Mouse (Mus musculus): ENCODE results near the gene Mgst3.

The Mgst3 gene

DNA sequence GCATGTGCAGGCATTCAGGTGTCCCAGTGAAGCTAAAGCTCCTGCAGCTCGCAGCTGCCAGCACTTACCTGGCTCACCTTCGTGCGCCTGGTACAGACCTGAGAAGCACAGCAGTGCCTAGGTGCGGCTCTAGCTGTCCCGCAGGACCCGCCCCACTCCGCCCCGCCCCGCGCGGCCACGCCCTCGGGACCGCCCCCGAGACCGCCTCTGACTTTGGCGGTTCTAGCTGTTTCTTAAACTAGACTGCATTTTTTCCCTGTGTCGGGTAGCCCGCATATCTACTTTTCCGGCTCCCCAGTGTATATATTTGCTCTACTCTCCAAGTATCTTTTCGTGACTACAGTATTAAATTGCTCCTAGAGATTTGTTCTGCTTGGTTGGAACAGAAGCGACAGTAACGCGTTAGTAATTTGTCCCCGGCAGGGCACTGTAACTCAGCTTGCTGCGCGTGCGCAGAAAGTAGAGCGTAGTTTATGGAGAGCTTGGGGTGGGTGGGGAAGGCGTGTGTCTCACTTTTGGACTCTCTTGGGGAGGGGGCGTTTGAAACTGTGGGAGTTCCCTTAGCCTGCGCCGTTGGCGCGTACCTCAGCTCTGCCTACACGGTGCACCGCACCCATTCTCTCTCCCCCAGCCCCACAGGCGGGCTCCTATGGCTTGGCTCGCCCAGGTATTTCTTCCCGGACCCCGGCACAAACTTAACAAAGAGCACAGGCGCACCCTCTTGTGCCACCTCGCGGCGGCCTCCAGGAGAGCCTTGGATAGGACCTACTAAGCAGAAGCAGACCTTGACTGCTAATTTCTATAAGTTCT, at the start of gene Mgst3:
Mgst3 (minus strand) TSS at position 159 of the 810 bp plus-strand sequence.
- peak; percentile 92 for DNase-seq (ENCODE audit: low spot score)

DNA sequence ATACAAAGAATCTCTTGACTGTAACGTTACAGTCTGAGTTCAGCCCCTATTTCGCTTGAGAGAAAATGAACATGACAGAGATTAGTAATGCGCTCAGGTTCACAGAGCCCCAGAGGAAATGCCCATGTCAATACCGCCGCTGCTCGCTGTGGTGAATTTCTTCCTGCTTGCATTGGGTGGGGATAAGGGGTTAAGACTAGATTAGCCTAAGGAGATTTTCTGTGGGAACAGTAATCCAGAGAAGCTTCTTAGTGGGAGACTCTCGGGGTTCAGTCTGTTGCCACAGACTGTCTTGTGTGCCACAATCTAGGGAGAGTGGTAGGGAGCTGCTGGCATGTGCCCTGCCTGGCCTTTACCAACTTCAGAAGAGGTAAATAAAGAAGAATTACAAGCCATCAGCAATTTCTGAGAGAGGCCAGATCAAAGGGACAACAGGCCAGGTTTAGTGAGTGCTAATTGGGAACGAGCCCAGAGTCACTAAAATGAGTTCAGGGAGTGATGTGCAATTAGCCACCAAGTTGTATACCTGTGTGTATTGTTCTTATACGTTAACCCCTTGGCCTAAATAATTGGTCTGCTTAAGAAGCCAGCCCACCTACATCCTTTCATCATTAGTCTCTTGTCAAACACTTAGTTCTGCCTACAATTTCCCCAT, 44.7 kb upstream of the Mgst3 start:
- no peak for DNase-seq (ENCODE audit: low spot score)

DNA sequence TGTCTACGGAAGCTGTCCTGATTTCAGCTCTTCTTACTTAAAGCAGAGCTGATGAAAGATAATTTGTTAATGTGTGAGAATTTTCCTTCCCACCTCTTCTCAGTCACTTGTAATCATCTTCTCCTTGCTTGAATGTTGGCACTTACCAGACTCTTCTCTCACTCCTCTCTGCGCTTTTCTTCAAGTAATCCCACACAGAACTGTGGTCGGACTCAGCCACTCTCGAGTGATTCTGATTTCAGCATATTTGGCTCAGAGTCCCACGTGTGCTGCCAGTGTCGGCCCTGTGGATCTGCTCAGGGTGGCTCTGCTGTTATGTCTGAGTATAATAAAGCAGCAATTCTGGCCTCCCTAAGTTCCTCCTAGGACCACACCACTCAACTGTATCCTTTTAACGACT, 43.5 kb upstream of the Mgst3 start:
- DNase-seq (ENCODE audit: low spot score), result no peak

- no peak for DNase-seq (ENCODE audit: low spot score)
Measured at GRCm38 (mm10) chr1:167436186-167436975, 42.7 kb upstream of the Mgst3 start.

DNA sequence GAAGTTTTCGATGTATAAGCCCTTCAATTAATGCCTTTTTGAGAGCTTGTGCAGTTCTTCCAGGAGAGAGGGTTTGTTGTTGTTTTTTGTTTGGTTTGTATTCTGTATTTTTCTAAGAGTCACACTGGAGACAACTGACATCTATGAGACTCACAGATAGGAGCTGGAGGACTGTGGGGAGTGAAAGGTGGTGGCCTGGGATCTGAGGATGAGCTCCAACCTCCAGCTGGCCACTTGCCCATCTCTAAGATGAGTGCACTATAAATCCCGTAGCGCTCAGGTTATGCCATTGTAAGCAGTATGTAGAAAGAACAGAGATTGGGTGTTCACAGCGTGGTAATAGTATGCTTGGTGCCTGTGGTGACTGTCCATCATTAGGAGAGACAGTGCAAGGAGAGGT, 41.3 kb upstream of the Mgst3 start:
- DNase-seq (ENCODE audit: low spot score), result no peak

GRCm38 (mm10) chr1:167430976-167431676, 37.5 kb upstream of the Mgst3 start:
- DNase-seq (ENCODE audit: low spot score), result no peak

GRCm38 (mm10) chr1:167426681-167427080, 33.0 kb upstream of the Mgst3 start:
- no peak for DNase-seq (ENCODE audit: low spot score)

DNA sequence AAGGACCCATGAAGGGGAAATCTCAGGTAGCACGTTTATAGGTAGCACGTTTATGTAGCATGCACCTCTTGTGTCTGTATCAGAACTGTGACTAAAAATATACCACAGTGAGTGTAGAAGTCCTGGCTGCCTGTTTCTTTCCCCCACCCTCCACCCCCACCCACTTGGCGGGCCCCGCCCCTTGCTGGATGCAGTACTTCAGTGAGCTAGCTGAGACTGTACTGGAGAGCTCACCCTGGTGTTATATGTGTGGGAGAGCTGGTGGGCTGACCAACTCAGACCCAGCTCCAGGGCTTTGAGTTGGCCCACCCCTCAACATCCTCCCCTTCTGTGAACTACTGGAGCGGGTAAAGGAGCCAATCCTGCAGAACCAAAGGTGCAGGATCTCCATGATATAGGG, 31.9 kb upstream of the Mgst3 start:
- no peak for DNase-seq (ENCODE audit: low spot score)

DNA sequence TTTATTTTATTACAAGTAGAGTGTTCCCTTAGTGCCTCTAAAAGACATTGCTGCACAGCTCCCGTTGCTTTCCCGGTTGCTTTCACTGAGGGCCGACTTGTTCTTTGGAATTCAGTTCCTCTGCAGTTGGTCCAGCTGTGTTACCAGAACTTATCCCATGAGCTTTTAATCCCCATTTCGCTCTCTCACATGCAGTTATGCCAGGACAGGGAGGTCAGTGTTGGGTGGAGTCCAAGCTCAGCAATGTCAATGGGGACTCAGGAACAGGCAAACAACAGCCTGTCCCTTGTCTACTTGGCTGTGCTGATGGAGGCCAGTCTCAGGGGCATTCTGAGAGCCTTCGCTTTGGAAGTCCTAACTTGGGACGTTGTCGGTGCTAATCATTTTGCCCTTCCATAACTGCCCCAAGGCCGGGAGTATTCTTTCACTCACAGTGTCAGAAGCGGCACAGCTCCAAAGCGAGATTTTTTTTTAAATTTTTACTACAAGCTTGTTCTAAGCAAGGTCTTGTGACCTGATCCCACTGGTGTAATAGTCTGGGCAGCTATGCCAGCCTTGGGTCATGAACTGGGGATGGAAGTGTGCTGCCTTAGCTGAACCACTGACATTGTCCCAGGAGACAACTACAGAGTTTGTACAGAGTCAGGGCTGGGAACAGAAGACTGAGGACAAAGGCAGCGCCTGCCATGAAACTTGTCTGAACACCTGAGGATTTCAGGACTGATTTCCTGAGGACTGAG, 29.0 kb upstream of the Mgst3 start:
- no peak for DNase-seq (ENCODE audit: low spot score)

DNA sequence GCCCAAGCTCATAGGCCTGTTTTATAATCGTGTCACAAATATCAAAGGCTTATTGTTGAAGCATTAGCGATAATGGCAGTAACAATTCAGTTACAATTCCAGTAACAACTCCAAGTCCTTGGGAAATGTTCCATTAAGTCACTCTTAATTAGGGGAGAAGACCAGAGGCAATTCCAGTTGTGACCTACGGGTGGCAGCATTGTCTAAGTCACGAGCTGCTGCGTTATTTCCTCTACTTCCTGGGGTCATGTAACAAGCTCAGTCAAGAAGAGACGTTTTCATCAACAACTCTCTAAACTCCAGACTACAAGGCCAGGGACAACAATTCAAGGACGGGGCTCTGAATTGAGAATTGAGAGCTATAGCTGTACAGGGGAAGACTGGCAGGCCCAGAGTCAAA, 21.2 kb upstream of the Mgst3 start:
- peak; percentile 78 for DNase-seq (ENCODE audit: low spot score)

DNA sequence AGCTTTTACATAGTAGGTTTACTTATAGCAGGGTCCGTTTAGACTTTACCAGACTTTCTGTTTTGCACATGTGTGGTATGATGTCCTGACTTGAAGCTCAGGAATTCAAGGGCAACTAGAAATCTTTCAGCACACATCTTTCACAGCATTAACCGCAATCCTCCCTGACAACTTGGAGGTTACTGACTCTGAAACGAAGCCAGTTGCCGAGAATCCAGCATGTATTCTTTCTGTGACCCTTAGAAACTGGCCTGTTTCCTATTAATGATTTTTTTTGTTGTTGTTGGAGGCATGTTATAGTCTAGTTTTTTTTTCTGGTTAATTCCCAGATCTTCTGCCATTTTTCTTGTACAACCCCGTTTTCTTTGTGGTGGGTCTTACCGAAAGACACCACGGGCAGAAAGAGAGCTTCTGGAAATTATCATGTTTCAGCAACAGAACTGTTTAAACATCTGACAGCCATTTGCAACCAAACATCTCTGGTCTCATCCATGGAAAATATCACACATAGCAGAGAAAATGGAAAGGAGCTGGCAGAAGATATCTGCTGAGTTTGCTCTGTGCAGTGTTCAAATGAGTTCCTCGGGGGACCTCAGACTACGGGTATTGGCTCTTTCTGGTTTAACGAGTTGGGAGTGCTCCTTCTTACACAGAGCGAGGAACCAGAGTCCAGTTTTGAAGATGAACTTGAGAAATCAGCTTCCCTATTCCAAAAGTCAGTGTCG, 18.5 kb upstream of the Mgst3 start:
- DNase-seq (ENCODE audit: low spot score), result no peak

- DNase-seq (ENCODE audit: low spot score), result no peak
Measured at GRCm38 (mm10) chr1:167409601-167410000, 16.0 kb upstream of the Mgst3 start.

DNA sequence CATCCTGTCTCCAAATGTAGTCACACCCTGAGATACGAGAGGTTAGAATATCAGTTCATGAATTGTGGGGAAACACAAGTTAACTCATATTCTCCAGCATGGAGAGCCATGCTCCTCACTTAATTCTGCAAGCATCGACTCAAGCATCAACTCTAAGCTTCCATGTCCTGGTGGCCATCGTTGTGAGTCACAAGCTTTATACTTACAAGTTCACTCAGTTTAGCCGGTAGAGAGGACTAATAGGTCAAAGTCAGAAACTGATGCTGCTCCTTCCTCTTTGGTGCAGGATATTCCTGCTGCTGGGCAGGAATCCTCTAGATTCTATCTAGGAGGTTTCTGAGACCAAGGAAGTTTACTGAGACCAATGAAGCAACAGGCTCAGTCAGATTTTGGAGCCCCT, 11.6 kb upstream of the Mgst3 start:
- no peak for DNase-seq (ENCODE audit: low spot score)

- no peak for DNase-seq (ENCODE audit: low spot score)
Measured at GRCm38 (mm10) chr1:167393281-167393680, 360 bp downstream of the Mgst3 start.

- no peak for DNase-seq (ENCODE audit: low spot score)
Measured at GRCm38 (mm10) chr1:167392687-167393086, 954 bp downstream of the Mgst3 start.

- DNase-seq (ENCODE audit: low spot score), result no peak
Measured at GRCm38 (mm10) chr1:167392031-167392640, 1.5 kb downstream of the Mgst3 start.

- no peak for DNase-seq (ENCODE audit: low spot score)
Measured at GRCm38 (mm10) chr1:167391241-167391640, 2.4 kb downstream of the Mgst3 start.

DNA sequence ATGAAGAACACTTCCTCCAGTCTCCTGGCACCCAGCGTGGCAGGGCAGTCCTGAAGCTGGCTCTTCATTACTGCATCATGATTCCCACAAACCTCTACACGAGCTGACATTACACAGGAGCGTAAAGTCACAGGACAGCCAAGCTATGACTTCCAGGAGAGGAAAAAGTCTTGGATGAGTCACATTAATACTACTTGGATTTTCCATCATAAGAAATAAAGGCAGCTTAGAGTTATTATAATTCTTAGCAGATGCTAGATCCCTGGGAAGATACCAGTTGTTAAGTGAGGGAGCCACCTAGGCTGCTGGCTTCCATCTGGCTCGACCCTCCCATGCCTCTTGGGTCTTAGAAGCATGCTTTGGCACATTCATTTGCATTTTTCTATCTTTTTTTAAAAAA, 3.3 kb downstream of the Mgst3 start:
- DNase-seq (ENCODE audit: low spot score), result no peak

GRCm38 (mm10) chr1:167389584-167389983, 4.1 kb downstream of the Mgst3 start:
- DNase-seq (ENCODE audit: low spot score), result no peak

DNA sequence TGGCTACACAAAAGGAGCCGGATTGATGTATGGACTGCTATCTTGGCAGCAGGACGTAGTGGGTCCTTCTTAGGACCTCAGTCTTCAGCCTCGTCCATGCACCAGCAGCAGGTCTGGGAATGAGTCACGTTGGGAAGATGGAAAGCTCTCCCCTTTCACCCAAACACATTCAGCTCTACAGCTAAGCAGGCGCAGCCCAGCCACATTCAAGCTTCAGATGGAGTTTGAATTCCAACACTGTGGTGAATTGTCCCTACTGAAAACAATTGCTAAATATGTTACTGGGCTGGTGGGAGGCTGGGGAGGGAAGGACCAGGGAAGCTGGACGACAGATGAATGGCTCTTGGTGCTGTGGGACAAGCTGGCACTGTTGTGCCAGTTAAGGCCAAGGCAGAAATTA, 5.1 kb downstream of the Mgst3 start:
- no peak for DNase-seq (ENCODE audit: low spot score)
